23 mouse cellular contexts compared by ENCODE assay signal in genomic region chr11:77239658-77240345, GRCm38 (mm10). TPM values are rescaled to one million over a fixed set of nuclear protein-coding genes. Genes with fewer than 3 reads are reported as not detected.
A peak's percentile ranks its signal among the peaks of the same experiment; 100 is the strongest.
DNase-seq lines count a peak whose midpoint lies in the region; ATAC-seq and TF ChIP-seq lines count a peak whose summit lies in the region.
"Had no signal": no experiment of that assay in that cellular context is flagged by ENCODE, and none has a peak within 500 bp of the region (broad histone marks: within the 10 kb centered on the region; RNA-seq: fewer than 3 reads in every experiment).

No protein-coding gene starts in this region.

- no peak for TF ChIP-seq RAD21 in MEL (IDR thresholded peaks at IDR 0.05; ENCODE audit: low read depth, low read length)

- H3K27me3 ChIP-seq in MEL (ENCODE audit: control insufficient read depth in 1 of 2, insufficient read depth in 2 of 2, low read length in 2 of 2): no peaks in the 10 kb centered on the region
- H3K27me3 ChIP-seq in liver, embryonic 16.5 days (ENCODE audit: control insufficient read depth, insufficient read depth, low read depth, low read length): no peaks in the 10 kb centered on the region
- H3K27me3 ChIP-seq in neural tube, embryonic 15.5 days (replicated peaks): no peaks in the 10 kb centered on the region
- H3K27me3 ChIP-seq: heart, embryonic 13.5 days; hindbrain, embryonic 15.5 days; intestine, embryonic 15.5 days; limb, embryonic 15.5 days; midbrain, embryonic 12.5 days; neural tube, embryonic 13.5 days had no signal

- H3K79me2 ChIP-seq in MEL (ENCODE audit: control insufficient read depth, insufficient read depth, low read length, poor library complexity): peaks cover 3% of the 10 kb centered on the region

- peak; percentile 16 for DNase-seq in lung, postnatal 25 days (ENCODE audit: low spot score)
- DNase-seq in lung, adult 2 months: no peak
- peak; percentile 91 for DNase-seq in MEL (ENCODE audit: low read depth, low spot score)
- DNase-seq in natural killer cell, adult 2 months (ENCODE audit: low spot score in 2 of 2): peak; percentile 17 to 24
- DNase-seq in embryo, embryonic 10.5 days (ENCODE audit: low spot score): no peak
- DNase-seq in T-cell, adult 2 months (ENCODE audit: low spot score): no peak
- DNase-seq: cerebellum, adult 9-11 months; embryo, embryonic 11 days; forebrain, postnatal 0 days; heart, adult 18-20 months; kidney, adult 9 months; kidney, postnatal 25 days; lung, postnatal 10 days; right cerebral cortex, postnatal 14 days; thymus, postnatal 25 days had no signal

- no peak overlapping the region; the same call in 1 of the 2 replicates for H3K9ac ChIP-seq in MEL (ENCODE audit: control insufficient read depth, low read depth, low read length, poor library complexity, severe bottlenecking)
- H3K9ac ChIP-seq in liver, embryonic 16.5 days (ENCODE audit: low read depth, low read length): no peak overlapping the region
- H3K9ac ChIP-seq in neural tube, embryonic 15.5 days (replicated peaks): no peak overlapping the region
- H3K9ac ChIP-seq: forebrain, postnatal 0 days; heart, embryonic 13.5 days; hindbrain, embryonic 15.5 days; intestine, embryonic 15.5 days; limb, embryonic 15.5 days; midbrain, embryonic 12.5 days; neural tube, embryonic 13.5 days had no signal

- H3K27ac ChIP-seq in MEL (ENCODE audit: control insufficient read depth, low read depth, low read length): peak overlapping the region; percentile 14
- H3K27ac ChIP-seq in liver, embryonic 16.5 days (ENCODE audit: low read length): peak overlapping the region; percentile 29; the same call in 1 of the 2 replicates
- no peak overlapping the region for H3K27ac ChIP-seq in neural tube, embryonic 15.5 days (replicated peaks)
- H3K27ac ChIP-seq: heart, embryonic 13.5 days; hindbrain, embryonic 15.5 days; intestine, embryonic 15.5 days; limb, embryonic 15.5 days; midbrain, embryonic 12.5 days; neural tube, embryonic 13.5 days had no signal

- WGBS in lung, adult 2 months: 69% methylated on average over 1 of the region's 1 CpGs
- 34% methylated on average over 1 of the region's 1 CpGs for WGBS in liver, embryonic 16.5 days (ENCODE audit: insufficient replicate concordance)
- WGBS in neural tube, embryonic 15.5 days: 92% methylated on average over 1 of the region's 1 CpGs

- ATAC-seq in liver, embryonic 16.5 days (ENCODE audit: low read depth): no peak
- no peak for ATAC-seq in neural tube, embryonic 15.5 days (ENCODE audit: low FRiP score)
- ATAC-seq: forebrain, postnatal 0 days; intestine, embryonic 15.5 days had no signal

- no peak overlapping the region for H3K4me3 ChIP-seq in lung, adult 2 months (replicated peaks; ENCODE audit: extremely low read depth, low read depth, low read length)
- H3K4me3 ChIP-seq in MEL (ENCODE audit: control insufficient read depth in 1 of 2, insufficient read depth in 1 of 2, low read depth in 2 of 2, low read length in 2 of 2): no peak overlapping the region
- no peak overlapping the region for H3K4me3 ChIP-seq in liver, embryonic 16.5 days (ENCODE audit: low read depth, low read length)
- H3K4me3 ChIP-seq in neural tube, embryonic 15.5 days (replicated peaks): no peak overlapping the region
- H3K4me3 ChIP-seq: heart, embryonic 13.5 days; hindbrain, embryonic 15.5 days; intestine, embryonic 15.5 days; limb, embryonic 15.5 days; midbrain, embryonic 12.5 days; neural tube, embryonic 13.5 days had no signal

- H3K36me3 ChIP-seq in MEL (ENCODE audit: control insufficient read depth in 1 of 2, insufficient read depth in 2 of 2, low read length in 2 of 2): peaks cover 0 to 36% of the 10 kb centered on the region in 2 experiments; a peak in 2 of 4 replicates
- H3K36me3 ChIP-seq in liver, embryonic 16.5 days (ENCODE audit: control insufficient read depth, insufficient read depth): no peaks in the 10 kb centered on the region
- H3K36me3 ChIP-seq in neural tube, embryonic 15.5 days: no peaks in the 10 kb centered on the region
- H3K36me3 ChIP-seq: heart, embryonic 13.5 days; hindbrain, embryonic 15.5 days; intestine, embryonic 15.5 days; limb, embryonic 15.5 days; midbrain, embryonic 12.5 days; neural tube, embryonic 13.5 days had no signal

- peak; percentile 85 to 91 for TF ChIP-seq EP300 in MEL (IDR thresholded peaks at IDR 0.05; ENCODE audit: low read depth in 1 of 2, low read length in 2 of 2)

- H3K9me3 ChIP-seq in MEL (replicated peaks; ENCODE audit: insufficient read depth, low read length): no peaks in the 10 kb centered on the region
- no peaks in the 10 kb centered on the region for H3K9me3 ChIP-seq in liver, embryonic 16.5 days (replicated peaks; ENCODE audit: control insufficient read depth, low read length)
- H3K9me3 ChIP-seq in neural tube, embryonic 15.5 days (replicated peaks): no peaks in the 10 kb centered on the region
- H3K9me3 ChIP-seq: heart, embryonic 13.5 days; hindbrain, embryonic 15.5 days; intestine, embryonic 15.5 days; limb, embryonic 15.5 days; midbrain, embryonic 12.5 days; neural tube, embryonic 13.5 days had no signal

- TF ChIP-seq POLR2A in lung, adult 2 months (IDR thresholded peaks at IDR 0.05; ENCODE audit: borderline replicate concordance, extremely low read depth, low read depth, low read length): no peak
- TF ChIP-seq POLR2A in MEL (IDR thresholded peaks at IDR 0.05; ENCODE audit: control insufficient read depth in 1 of 2, insufficient read depth in 1 of 2, low read depth in 1 of 2, low read length in 2 of 2, poor library complexity in 1 of 2): no peak

- no peak overlapping the region for H3K4me2 ChIP-seq in liver, embryonic 16.5 days (ENCODE audit: low read depth, low read length)
- no peak overlapping the region for H3K4me2 ChIP-seq in neural tube, embryonic 15.5 days
- H3K4me2 ChIP-seq: heart, embryonic 13.5 days; hindbrain, embryonic 15.5 days; intestine, embryonic 15.5 days; limb, embryonic 15.5 days; midbrain, embryonic 12.5 days; neural tube, embryonic 13.5 days had no signal

- peaks cover 2% of the 10 kb centered on the region for H3K4me1 ChIP-seq in lung, adult 2 months (ENCODE audit: control insufficient read depth, insufficient read depth, low read length)
- H3K4me1 ChIP-seq in MEL (ENCODE audit: control insufficient read depth in 1 of 2, insufficient read depth in 2 of 2, low read length in 2 of 2): peaks cover 14 to 21% of the 10 kb centered on the region in 2 experiments
- H3K4me1 ChIP-seq in liver, embryonic 16.5 days (ENCODE audit: control insufficient read depth, low read depth, low read length): no peaks in the 10 kb centered on the region
- H3K4me1 ChIP-seq in neural tube, embryonic 15.5 days: no peaks in the 10 kb centered on the region
- H3K4me1 ChIP-seq: hindbrain, embryonic 15.5 days; intestine, embryonic 15.5 days; limb, embryonic 15.5 days; midbrain, embryonic 12.5 days; neural tube, embryonic 13.5 days had no signal

- TF ChIP-seq CTCF in lung, adult 2 months (IDR thresholded peaks at IDR 0.05; ENCODE audit: insufficient read depth, low read length): no peak
- no peak for TF ChIP-seq CTCF in MEL (IDR thresholded peaks at IDR 0.05 in 2 of 3, conservative IDR thresholded peaks at IDR 0.05 in 1 of 3; ENCODE audit: control insufficient read depth in 1 of 3, insufficient read depth in 1 of 3, low read depth in 2 of 3, low read length in 3 of 3, poor library complexity in 1 of 3, severe bottlenecking in 1 of 3)

TF ChIP-seq in MEL, 35 proteins besides CTCF, POLR2A, EP300 and RAD21:
- TF ChIP-seq GABPA (IDR thresholded peaks at IDR 0.05; ENCODE audit: low read depth, low read length): no peak
- TF ChIP-seq USF1 (IDR thresholded peaks at IDR 0.05; ENCODE audit: low read depth, low read length): 0 out of 2 replicates have a peak, but pooled peaks have one; percentile 1
- no peak for TF ChIP-seq MAX (IDR thresholded peaks at IDR 0.05; ENCODE audit: low read length)
- no peak for TF ChIP-seq CHD2 (IDR thresholded peaks at IDR 0.05; ENCODE audit: low read length)
- TF ChIP-seq ETS1 (IDR thresholded peaks at IDR 0.05; ENCODE audit: low read depth, low read length): peak; percentile 77; the same call in 1 of the 2 replicates
- no peak for TF ChIP-seq UBTF (IDR thresholded peaks at IDR 0.05; ENCODE audit: borderline replicate concordance, insufficient read depth, low read depth, low read length)
- peak; percentile 58; the same call in 1 of the 2 replicates for TF ChIP-seq RCOR1 (IDR thresholded peaks at IDR 0.05; ENCODE audit: low read depth, low read length)
- no peak; the same call in 1 of the 2 replicates for TF ChIP-seq HCFC1 (IDR thresholded peaks at IDR 0.05; ENCODE audit: low read depth, low read length)
- TF ChIP-seq MXI1 (IDR thresholded peaks at IDR 0.05; ENCODE audit: low read depth, low read length): no peak
- peak; percentile 47; the same call in 1 of the 2 replicates for TF ChIP-seq MYC (IDR thresholded peaks at IDR 0.05; ENCODE audit: low read depth, low read length)
- TF ChIP-seq TBP (IDR thresholded peaks at IDR 0.05; ENCODE audit: low read depth, low read length): no peak
- TF ChIP-seq KAT2A (conservative IDR thresholded peaks at IDR 0.05; ENCODE audit: low read depth, low read length): no peak
- TF ChIP-seq TCF12 (IDR thresholded peaks at IDR 0.05; ENCODE audit: low read depth, low read length): peak; percentile 68
- peak; percentile 76 for TF ChIP-seq TAL1 (IDR thresholded peaks at IDR 0.05; ENCODE audit: low read length)
- no peak for TF ChIP-seq ELF1 (IDR thresholded peaks at IDR 0.05; ENCODE audit: low read depth, low read length)
- peak; percentile 76 for TF ChIP-seq GATA1 (IDR thresholded peaks at IDR 0.05; ENCODE audit: low read depth, low read length)
- peak; percentile 74 for TF ChIP-seq ZNF384 (IDR thresholded peaks at IDR 0.05; ENCODE audit: low read depth, low read length)

RNA-seq across cellular contexts. Expression of gene Ssh2, which starts 23.7 kb away (rescaled TPM):
- 31.8 and 36.9 TPM in 2 replicates for polyA plus RNA-seq in lung, adult 2 months (2012; rRNA removed)
- total RNA-seq in MEL (2012; rRNA removed): 6.3 and 9.7 TPM in 2 replicates
- polyA plus RNA-seq in MEL (2012; ENCODE audit: insufficient read depth in 1 of 2, insufficient read length in 2 of 2, low read depth in 1 of 2, low replicate concordance in 2 of 2, missing spikeins in 1 of 2): 10 to 100 TPM; 16.5 to 29.2 TPM
- polyA plus RNA-seq in liver, embryonic 16.5 days (2015; fragmentation: Nextera tagmentation; extraction: Ambion mirVana): 4.2 and 4.7 TPM in 2 replicates
- 12.8 and 13.9 TPM in 2 replicates for polyA plus RNA-seq in neural tube, embryonic 15.5 days (2015; fragmentation: Nextera tagmentation; extraction: Ambion mirVana)

RNA-seq across cellular contexts. Expression of gene Efcab5, which starts 51.0 kb away (rescaled TPM):
- 0.45 and 0.50 TPM in 2 replicates for polyA plus RNA-seq in lung, adult 2 months (2012; rRNA removed)
- 0.23 and 0.27 TPM in 2 replicates for total RNA-seq in MEL (2012; rRNA removed)
- polyA plus RNA-seq in MEL (2012; ENCODE audit: insufficient read depth in 1 of 2, insufficient read length in 2 of 2, low read depth in 1 of 2, low replicate concordance in 2 of 2, missing spikeins in 1 of 2): under 1 TPM in 1 of 2 experiments, not detected in 1; 0.29 TPM
- polyA plus RNA-seq in liver, embryonic 16.5 days (2015; fragmentation: Nextera tagmentation; extraction: Ambion mirVana): 0.04 and 0.08 TPM in 2 replicates
- 0.77 and 0.82 TPM in 2 replicates for polyA plus RNA-seq in neural tube, embryonic 15.5 days (2015; fragmentation: Nextera tagmentation; extraction: Ambion mirVana)

Comparison
In these comparisons a context has a peak if more than half of its experiments do, and no peak if none do; other contexts are left out.
1. DNase-seq: peak in lung, postnatal 25 days (single experiment), MEL (single experiment) and natural killer cell, adult 2 months (2 of 2); none in lung, adult 2 months (single experiment), embryo, embryonic 10.5 days (single experiment) and T-cell, adult 2 months (single experiment).